Mouse (Mus musculus): ENCODE measurements around the gene Golim4. TPM values are rescaled to one million over a fixed set of nuclear protein-coding genes. Genes with fewer than 3 reads are reported as not detected.
A peak's percentile ranks its signal among the peaks of the same experiment; 100 is the strongest.
"Not testable (repeated sequence)": the region's sequence is repeated elsewhere in the genome, so short reads cannot be mapped to it uniquely, and the experiment has no call there.

The Golim4 gene
- 10 to 100 TPM; 26.2 to 31.5 TPM for total RNA-seq (2021)
- long read RNA-seq, experiment 1, full-length matches to known transcripts: 15 of 21 reads
- long read RNA-seq, experiment 1, partial matches to known transcripts: 3 of 21 reads
- long read RNA-seq, experiment 1, other reads (novel, unspliced or antisense): 3 of 21 reads
- long read RNA-seq, experiment 2, full-length matches to known transcripts: 12 of 15 reads
- long read RNA-seq, experiment 2, partial matches to known transcripts: 0 of 15 reads
- long read RNA-seq, experiment 2, other reads (novel, unspliced or antisense): 3 of 15 reads

DNA sequence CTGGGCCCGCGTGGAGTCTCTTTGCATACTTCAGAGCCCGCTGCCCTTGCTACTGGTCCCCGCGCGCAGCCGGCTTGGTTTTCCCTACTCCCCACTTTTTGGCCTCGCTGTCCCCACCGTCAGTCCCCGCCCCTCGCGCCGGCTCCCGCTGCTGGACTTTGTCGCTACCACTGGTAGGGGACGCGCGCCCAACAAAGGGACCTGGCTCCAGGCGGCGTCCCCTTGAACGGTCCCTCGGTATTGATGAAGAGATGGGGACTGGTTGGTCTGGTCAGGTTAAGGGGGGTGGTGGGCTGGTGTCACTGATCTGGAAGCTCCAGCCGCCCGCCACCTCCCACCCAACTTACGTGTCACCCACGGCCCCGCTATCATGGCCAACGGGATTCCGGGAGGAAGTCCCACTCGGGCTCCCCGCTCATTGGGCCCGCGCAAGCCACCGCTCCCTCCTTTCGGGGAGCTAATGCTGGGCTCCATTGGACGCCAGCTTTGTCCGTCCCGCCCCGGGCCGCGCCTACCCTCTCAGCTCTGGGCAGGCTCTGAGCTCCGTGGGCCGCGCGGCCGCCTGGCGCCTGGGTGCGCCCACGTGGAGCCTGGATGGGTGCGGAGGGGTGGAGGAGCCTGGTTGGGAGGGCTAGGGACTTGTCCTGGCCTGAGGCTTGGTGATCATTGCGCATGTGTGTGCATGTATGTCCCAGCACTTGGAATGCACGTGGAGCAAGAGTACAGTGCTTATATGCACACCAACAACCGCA, at the start of gene Golim4:
Gene Golim4 (minus strand): TSS at position 399 of the 752 bp plus-strand sequence.
- no peak for TF ChIP-seq CTCF (conservative IDR thresholded peaks at IDR 0.05)
- peak within 1 kb of the TSS; percentile 85 for H3K27ac ChIP-seq
- peak; percentile 95 to 96 for DNase-seq (ENCODE audit: low spot score in 2 of 2)

DNA sequence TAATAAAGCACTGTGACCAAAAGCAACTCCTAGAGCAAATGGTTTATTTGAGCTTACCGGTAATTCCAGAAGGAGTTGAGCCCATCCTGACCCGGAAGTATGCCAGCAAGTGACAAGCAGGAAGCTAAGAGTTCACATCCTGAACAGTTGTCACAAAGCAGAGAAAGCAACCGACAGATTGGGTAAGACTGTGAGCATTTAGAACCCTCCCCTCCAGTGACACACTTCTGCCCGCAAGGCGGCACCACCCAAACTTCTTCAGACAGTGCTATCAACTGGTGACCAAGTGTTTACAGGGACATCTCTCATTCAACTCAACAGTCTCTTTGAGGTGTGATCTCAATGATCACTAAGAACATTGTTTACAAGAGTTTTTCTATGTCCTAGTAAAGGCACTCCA, 48.9 kb upstream of the Golim4 start:
- Histone ChIP-seq H3K27ac (no peak overlapping the region), H3K4me3 (no peak overlapping the region)
- no peak for DNase-seq (ENCODE audit: low spot score in 2 of 2)
- TF ChIP-seq CTCF (conservative IDR thresholded peaks at IDR 0.05): no peak

More for the DNA sequence above, at the start of gene Golim4:
- peak within 1 kb of the TSS; percentile 80 for H3K4me3 ChIP-seq

DNA sequence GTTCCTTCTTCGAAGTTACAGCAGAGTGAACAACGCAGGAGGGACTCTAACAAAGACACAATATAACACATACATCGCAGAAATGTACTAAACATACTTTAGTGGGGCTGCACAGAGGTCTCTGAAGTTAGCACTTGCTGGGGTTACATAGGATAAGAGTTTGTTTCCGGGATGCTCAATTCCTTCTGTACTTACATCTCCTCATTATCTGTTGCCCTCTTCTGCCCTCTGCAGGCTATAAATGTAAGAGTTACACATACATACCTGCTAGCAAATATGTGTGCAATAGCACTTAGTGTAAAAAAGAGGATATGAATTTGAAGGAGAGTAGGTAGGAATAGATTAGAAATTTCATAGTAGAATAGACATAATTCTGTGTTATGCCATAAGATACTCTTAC, 44.4 kb upstream of the Golim4 start:
- H3K4me3 ChIP-seq: no peak overlapping the region
- H3K27ac ChIP-seq: no peak overlapping the region
- TF ChIP-seq CTCF (conservative IDR thresholded peaks at IDR 0.05): peak; percentile 92
- DNase-seq (ENCODE audit: low spot score in 2 of 2): peak; percentile 51 to 61

DNA sequence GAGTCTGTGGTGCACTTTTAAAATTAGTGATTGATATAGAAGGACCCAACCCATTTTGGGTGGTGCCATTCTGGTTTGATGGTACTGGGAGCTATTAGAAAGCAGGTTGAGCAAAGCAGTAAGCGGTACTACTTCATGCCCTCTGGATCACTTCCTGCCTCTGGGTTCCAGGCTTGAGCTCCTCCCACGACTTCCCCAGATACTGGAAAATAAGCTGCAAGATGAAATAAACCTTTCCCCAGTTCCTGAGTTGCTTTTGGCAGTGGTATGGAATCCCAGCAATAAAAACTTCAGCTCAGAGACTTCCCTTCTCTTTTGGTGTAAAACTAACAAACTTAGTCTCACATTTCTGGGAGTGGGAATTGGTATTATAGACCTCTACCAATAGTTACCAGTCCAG, 43.7 kb upstream of the Golim4 start:
- Histone ChIP-seq H3K4me3 (no peak overlapping the region), H3K27ac (no peak overlapping the region)
- DNase-seq (ENCODE audit: low spot score in 2 of 2): no peak
- no peak for TF ChIP-seq CTCF (conservative IDR thresholded peaks at IDR 0.05)

DNA sequence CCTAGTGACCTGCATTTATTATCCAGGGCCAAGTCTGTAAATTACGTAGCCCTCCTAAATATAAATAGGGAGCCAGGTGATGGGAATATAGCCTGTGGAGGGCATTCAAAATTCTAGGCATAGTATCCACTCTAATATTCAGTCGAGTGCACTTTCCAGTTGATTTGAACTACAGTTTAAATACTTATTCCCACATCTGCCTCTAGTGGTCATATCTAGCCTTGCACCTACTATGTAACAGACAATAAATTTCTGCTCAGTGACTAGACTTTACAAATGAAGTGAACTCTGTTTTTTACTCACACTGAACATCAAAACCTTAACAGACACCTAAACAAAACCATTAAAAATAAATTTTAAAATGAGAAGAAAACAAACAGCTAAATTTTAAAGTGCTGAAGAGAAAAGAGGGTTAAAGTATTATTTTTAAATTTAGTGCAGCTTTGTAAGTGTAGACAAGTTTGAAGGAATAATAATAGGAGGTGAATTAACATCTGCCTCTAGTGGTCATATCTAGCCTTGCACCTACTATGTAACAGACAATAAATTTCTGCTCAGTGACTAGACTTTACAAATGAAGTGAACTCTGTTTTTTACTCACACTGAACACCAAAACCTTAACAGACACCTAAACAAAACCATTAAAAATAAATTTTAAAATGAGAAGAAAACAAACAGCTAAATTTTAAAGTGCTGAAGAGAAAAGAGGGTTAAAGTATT, 24.4 kb upstream of the Golim4 start:
- not testable (repeated sequence) for DNase-seq (ENCODE audit: low spot score in 2 of 2); H3K27ac ChIP-seq; H3K4me3 ChIP-seq
- peak; percentile 74 for TF ChIP-seq CTCF (conservative IDR thresholded peaks at IDR 0.05)

DNA sequence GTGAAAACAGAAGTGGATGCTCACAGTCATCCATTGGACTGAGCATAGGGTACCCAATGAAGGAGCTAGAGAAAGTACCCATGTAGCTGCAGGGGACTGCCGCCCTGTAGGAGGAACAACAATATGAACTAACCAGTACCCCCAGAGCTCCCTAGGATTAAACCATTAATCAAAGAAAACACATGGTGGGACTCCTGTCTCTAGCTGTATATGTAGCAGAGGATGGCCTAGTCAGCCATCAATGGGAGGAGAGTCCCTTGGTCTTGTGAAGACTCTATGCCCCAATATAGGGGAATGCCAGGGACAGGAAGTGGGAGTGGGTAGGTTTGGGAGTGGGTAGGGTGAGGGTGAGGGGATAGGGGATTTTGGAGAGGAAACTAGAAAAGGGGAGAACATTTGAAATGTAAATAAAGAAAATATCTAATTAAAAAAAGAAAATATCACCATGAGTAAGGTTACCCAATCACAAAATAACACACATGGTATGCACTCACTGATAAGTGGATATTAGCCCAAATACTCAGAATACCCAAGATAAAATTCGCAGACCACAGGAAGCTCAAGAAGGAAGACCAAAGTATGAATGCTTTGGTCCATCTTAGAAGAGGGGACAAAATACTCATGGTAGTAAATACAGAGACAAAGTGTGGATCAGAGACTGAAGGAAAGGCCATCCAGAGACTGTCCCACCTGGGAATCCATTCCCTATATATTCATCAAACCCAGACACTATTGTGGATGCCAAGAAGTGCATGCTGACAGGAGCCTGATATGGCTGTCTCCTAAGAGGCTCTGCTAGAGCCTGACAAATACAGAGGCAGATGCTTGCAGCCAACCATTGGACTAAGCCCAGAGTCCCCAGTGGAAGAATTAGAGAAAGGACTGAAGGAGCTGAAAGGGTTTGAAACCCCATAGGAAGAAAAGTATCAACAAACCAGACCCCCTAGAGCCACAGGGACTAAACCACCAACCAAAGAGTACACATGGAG, 6.3 kb upstream of the Golim4 start:
- not testable (repeated sequence) for H3K4me3 ChIP-seq; DNase-seq (ENCODE audit: low spot score in 2 of 2); H3K27ac ChIP-seq

DNA sequence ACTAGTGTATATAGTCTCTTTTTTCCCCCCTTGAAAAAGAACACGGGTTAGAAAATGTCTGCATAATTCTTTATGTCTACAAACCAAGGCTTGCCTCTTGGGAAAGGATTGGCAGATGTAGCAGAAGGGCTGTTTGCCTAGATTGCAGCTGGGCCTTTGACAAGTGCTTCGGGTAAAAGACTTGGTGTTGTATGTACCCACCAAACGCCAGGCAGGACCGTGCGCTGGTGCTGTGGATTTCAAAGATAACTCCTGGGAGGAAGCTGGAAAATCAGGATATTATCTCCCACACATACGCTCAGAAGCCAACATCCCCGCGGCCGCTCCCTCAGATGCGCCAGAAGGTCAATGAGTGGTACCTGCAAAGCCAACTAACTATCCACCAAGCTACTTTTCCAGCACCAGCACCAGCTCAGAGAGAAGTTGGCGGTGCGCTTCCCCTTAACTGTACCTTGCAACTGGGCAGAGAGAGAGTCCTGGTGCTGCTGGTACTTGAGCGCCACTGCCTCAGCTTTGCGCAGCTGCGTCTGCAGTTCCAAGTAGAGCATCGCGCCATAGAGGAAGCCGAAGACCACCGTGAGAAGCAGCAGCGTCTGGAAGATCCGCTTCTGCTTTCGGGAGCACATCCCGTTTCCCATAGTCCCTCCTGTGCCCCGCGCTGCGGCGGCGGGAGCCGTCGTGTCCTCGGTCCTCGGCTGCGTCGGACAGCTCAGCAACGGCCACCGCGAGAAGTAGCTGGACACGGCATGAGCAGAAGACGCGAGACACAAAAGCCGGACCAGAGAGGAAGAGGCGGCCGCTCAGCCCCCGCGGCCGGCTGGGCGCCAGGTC, 873 bp downstream of the Golim4 start:
- Histone ChIP-seq H3K27ac (peak overlapping the region; percentile 85), H3K4me3 (peak overlapping the region; percentile 80)
- DNase-seq (ENCODE audit: low spot score in 2 of 2): peak in 1 of 2 experiments; percentile 14
- TF ChIP-seq CTCF (conservative IDR thresholded peaks at IDR 0.05): no peak

DNA sequence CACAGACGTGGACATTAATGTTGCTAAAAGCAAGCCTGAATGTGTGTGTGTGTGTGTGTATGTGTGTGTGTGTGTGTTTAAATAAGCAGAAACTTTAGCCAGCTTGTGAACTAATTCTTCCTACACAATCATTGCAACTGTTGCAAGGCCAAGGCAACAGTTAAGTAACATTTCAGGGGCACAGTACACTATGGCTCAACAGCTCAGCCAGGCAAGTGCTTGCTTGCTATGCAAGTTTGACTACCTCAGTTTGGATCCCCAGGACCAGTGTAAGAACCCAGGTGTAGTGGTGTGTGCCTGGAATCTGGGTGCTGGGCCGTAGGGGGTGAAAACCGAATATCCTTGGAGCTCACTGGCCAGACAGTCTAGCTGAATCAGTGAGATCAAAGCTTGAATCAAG, 2.6 kb downstream of the Golim4 start:
- DNase-seq (ENCODE audit: low spot score in 2 of 2): no peak
- no peak for TF ChIP-seq CTCF (conservative IDR thresholded peaks at IDR 0.05)
- Histone ChIP-seq H3K4me3 (peak overlapping the region; percentile 24; the same call in 1 of the 2 replicates), H3K27ac (no peak overlapping the region)

DNA sequence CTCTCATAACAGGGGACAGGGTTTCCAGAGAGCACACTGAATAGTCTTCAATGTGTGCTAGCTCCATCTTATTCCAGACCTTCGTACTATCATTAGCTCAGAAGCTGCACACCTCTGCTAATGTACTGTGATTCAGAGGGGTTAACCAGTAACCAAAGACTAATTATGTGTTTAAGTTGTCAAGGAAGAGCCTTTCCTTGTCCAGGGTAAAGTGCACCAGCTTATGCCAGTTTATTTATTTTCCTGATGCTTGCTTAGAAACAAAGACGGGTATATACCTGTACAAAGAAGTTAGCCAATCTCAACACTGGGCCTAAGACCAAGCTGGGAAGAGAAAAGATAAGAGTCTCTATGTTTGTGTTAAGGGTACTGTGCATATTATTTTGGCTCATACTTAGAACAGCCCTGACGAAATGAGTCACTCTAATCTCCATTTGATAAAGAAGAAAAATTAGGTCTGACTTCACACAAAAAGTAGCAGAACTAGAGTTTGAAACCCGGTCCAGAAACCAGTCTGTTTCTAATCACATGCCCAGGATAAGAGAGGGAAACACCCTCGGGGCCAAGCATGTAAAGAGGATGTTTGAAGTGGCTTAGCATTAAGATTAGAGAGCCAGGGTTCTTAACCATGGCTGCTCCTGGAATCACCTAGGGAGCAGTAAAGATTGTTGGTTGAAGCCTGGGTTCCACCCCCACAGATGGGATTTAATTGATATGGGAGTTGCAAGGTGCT, 4.3 kb downstream of the Golim4 start:
- Histone ChIP-seq H3K27ac (no peak overlapping the region), H3K4me3 (no peak overlapping the region)
- no peak for DNase-seq (ENCODE audit: low spot score in 2 of 2)
- no peak for TF ChIP-seq CTCF (conservative IDR thresholded peaks at IDR 0.05)

DNA sequence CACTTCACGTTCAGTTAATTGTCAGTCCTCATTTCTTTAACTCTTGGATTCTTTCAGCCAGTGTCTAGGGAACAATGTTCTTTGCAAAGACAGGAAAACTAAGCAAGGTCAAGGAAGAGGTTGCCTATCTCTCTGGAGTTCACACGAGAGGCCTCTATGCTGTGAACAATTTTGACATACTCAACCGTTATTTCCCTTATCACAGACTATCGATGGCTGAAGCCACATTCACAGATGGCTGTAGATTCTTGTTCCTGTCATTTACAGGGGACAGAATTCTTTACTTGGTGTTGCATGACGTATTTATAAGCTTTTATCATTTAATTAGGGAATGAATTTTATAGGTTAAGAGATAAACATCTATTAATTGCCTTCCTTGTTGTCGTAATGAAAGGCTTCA, 5.9 kb downstream of the Golim4 start:
- H3K4me3 ChIP-seq: no peak overlapping the region
- no peak overlapping the region for H3K27ac ChIP-seq
- no peak for TF ChIP-seq CTCF (conservative IDR thresholded peaks at IDR 0.05)
- no peak for DNase-seq (ENCODE audit: low spot score in 2 of 2)

DNA sequence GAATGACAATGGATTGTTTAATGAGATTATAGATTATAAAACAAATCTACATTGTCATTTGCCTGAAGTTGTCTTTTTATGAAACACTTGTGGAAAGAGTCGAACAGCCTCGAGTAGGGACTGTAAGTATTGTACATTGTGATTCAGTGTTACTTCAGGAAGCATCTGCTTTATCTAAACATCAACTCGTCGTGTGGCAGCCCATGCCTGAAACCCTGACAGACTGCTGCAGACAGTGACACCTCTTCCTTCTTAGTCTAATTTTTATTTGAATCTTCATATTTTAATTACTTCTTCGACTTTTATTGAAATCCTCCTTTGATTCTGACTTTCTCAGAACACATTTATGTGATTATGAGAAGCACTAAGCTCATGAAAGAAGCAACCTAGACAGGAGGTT, 7.4 kb downstream of the Golim4 start:
- DNase-seq (ENCODE audit: low spot score in 2 of 2): no peak
- no peak overlapping the region for H3K27ac ChIP-seq
- no peak for TF ChIP-seq CTCF (conservative IDR thresholded peaks at IDR 0.05)
- no peak overlapping the region for H3K4me3 ChIP-seq

Measured in layer of hippocampus, adult 2 months (tissue).